Mouse (Mus musculus): ENCODE data around the gene Thap4.
"Not testable (repeated sequence)": the region's sequence is repeated elsewhere in the genome, so short reads cannot be mapped to it uniquely, and the experiment has no call there.

The Thap4 gene

GRCm38 (mm10) chr1:93691106-93691505, 63.6 kb downstream of the Thap4 start:
- DNase-seq (ENCODE audit: low spot score), result no peak

GRCm38 (mm10) chr1:93689901-93690496, 64.7 kb downstream of the Thap4 start:
- DNase-seq (ENCODE audit: low spot score), result no peak

GRCm38 (mm10) chr1:93688154-93688553, 66.5 kb downstream of the Thap4 start:
- no peak for DNase-seq (ENCODE audit: low spot score)

GRCm38 (mm10) chr1:93686961-93687320, 67.7 kb downstream of the Thap4 start:
- no peak for DNase-seq (ENCODE audit: low spot score)

GRCm38 (mm10) chr1:93686245-93686960, 68.3 kb downstream of the Thap4 start:
- no peak for DNase-seq (ENCODE audit: low spot score)

- DNase-seq (ENCODE audit: low spot score), result peak; percentile 52
Observed at GRCm38 (mm10) chr1:93685401-93686244, 69.0 kb downstream of the Thap4 start, which contains the start of gene Bok. Gene Bok (plus strand): TSS chr1:93685660.

- DNase-seq (ENCODE audit: low spot score), result no peak
Observed at GRCm38 (mm10) chr1:93679889-93680568, 74.6 kb downstream of the Thap4 start.

GRCm38 (mm10) chr1:93678386-93678785, 76.3 kb downstream of the Thap4 start:
- no peak for DNase-seq (ENCODE audit: low spot score)

- no peak for DNase-seq (ENCODE audit: low spot score)
Observed at GRCm38 (mm10) chr1:93672682-93673081, 82.0 kb downstream of the Thap4 start.

- DNase-seq (ENCODE audit: low spot score), result no peak
Observed at GRCm38 (mm10) chr1:93669941-93670340, 84.7 kb downstream of the Thap4 start.

GRCm38 (mm10) chr1:93668791-93669548, 85.7 kb downstream of the Thap4 start:
- DNase-seq (ENCODE audit: low spot score), result peak; percentile 43

GRCm38 (mm10) chr1:93667760-93668400, 86.8 kb downstream of the Thap4 start:
- no peak for DNase-seq (ENCODE audit: low spot score)

- DNase-seq (ENCODE audit: low spot score), result not testable (repeated sequence)
Observed at GRCm38 (mm10) chr1:93658559-93658958, 96.1 kb downstream of the Thap4 start, which contains the start of gene Stk25. Gene Stk25 (minus strand): TSS chr1:93658659.

GRCm38 (mm10) chr1:93657025-93657360, 97.7 kb downstream of the Thap4 start:
- DNase-seq (ENCODE audit: low spot score), result no peak

- no peak for DNase-seq (ENCODE audit: low spot score)
Observed at GRCm38 (mm10) chr1:93656325-93657024, 98.2 kb downstream of the Thap4 start.

GRCm38 (mm10) chr1:93654798-93655197, 99.9 kb downstream of the Thap4 start:
- no peak for DNase-seq (ENCODE audit: low spot score)

- DNase-seq (ENCODE audit: low spot score), result no peak
Observed at GRCm38 (mm10) chr1:93654275-93654674, 100.4 kb downstream of the Thap4 start.
